Mouse (Mus musculus) embryo, embryonic 10.5 days (tissue): Measurements from ENCODE around the gene Hnrnpll.

Source experiments
- DNase-seq: peaks from one replicate; pipeline ENCODE4 v3.0.0-alpha.2; 2015; ENCODE audit warnings: low spot score

Hnrnpll gene

GRCm38 (mm10) chr17:80061783-80062619 is at the start of gene Hnrnpll:
Hnrnpll (minus strand) TSS chr17:80062334.
- peak; percentile 99 for DNase-seq

- DNase-seq = no peak
These were observed 43.3 kb upstream of the Hnrnpll start for GRCm38 (mm10) chr17:80105348-80105978.

GRCm38 (mm10) chr17:80099823-80100222 is 37.7 kb upstream of the Hnrnpll start:
- no peak for DNase-seq

- DNase-seq = peak; percentile 49
These were observed 35.1 kb upstream of the Hnrnpll start for GRCm38 (mm10) chr17:80097221-80097620.

GRCm38 (mm10) chr17:80096720-80097114 is 34.6 kb upstream of the Hnrnpll start:
- DNase-seq = peak; percentile 8

- DNase-seq = peak; percentile 82
These were observed 34.0 kb upstream of the Hnrnpll start for GRCm38 (mm10) chr17:80096043-80096719.

GRCm38 (mm10) chr17:80095254-80095899 is 33.2 kb upstream of the Hnrnpll start:
- no peak for DNase-seq

- DNase-seq = no peak
These were observed 29.9 kb upstream of the Hnrnpll start for GRCm38 (mm10) chr17:80091879-80092549.

- no peak for DNase-seq
These were observed 28.4 kb upstream of the Hnrnpll start for GRCm38 (mm10) chr17:80090551-80090950.

- no peak for DNase-seq
These were observed 26.0 kb upstream of the Hnrnpll start for GRCm38 (mm10) chr17:80088168-80088567.

GRCm38 (mm10) chr17:80086591-80086990 is 24.5 kb upstream of the Hnrnpll start:
- DNase-seq = no peak

GRCm38 (mm10) chr17:80084424-80084823 is 22.3 kb upstream of the Hnrnpll start:
- no peak for DNase-seq

- no peak for DNase-seq
These were observed 21.1 kb upstream of the Hnrnpll start for GRCm38 (mm10) chr17:80083223-80083622.

- no peak for DNase-seq
These were observed 16.6 kb upstream of the Hnrnpll start for GRCm38 (mm10) chr17:80078726-80079125.

GRCm38 (mm10) chr17:80067257-80067656 is 5.1 kb upstream of the Hnrnpll start:
- DNase-seq = no peak

GRCm38 (mm10) chr17:80063840-80064495 is 1.8 kb upstream of the Hnrnpll start:
- peak; percentile 44 for DNase-seq

GRCm38 (mm10) chr17:80063386-80063785 is 1.3 kb upstream of the Hnrnpll start:
- no peak for DNase-seq

GRCm38 (mm10) chr17:80062620-80063010 is 481 bp upstream of the Hnrnpll start:
- DNase-seq = peak; percentile 55

- peak; percentile 68 for DNase-seq
These were observed 1.0 kb downstream of the Hnrnpll start for GRCm38 (mm10) chr17:80060828-80061782.

GRCm38 (mm10) chr17:80060151-80060550 is 2.0 kb downstream of the Hnrnpll start:
- no peak for DNase-seq
